Mouse (Mus musculus): Measurements from ENCODE around the gene Slc25a11.

Gene Slc25a11

GRCm38 (mm10) chr11:70646691-70647650, at the start of gene Slc25a11, which contains the start of gene Rnf167:
Gene Slc25a11 (minus strand): TSS chr11:70647479.
Gene Rnf167 (plus strand): TSS chr11:70647235.
- DNase-seq (ENCODE audit: low spot score in 2 of 2): peak; percentile 93 to 95

DNA sequence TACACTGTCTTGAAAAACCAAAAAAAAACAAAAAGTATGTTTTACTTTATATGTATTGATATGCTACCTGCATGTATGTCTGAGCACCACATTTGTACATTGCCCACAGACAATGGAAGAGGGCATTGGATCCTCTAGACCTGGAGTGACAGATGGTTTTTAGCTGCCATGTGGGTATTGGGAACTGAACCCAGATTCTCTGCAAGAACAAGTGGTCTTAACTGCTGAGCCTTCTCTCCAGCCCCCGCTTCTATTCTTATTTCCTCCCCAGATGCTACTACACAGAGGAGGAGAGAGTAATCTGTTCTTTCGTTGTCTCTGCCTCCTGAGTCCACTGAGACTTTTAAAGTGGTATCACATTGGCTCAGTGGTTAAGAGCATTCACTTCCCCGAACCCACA, 46.2 kb upstream of the Slc25a11 start:
- DNase-seq (ENCODE audit: low spot score in 2 of 2): no peak

DNA sequence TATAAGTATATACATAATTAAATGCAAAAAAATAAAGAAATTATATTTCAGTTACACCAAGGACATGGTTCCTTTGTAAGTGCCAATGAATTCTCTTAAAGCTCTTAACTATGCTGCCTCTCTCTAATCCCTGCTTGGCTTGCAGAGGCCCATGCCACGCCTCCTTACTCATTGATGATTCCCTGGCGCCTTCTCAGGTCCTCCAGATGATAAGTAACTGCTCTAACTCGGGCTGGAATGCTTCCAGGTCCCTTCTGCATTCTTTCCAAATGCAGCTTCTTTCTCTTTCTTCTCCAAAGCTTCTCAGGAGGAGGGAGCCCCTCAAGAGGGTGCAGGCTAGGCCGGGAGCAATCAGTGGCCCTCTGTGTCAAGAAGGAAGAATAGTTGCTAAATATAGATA, 42.3 kb upstream of the Slc25a11 start:
- DNase-seq (ENCODE audit: low spot score in 2 of 2): no peak

GRCm38 (mm10) chr11:70688372-70688771, 41.1 kb upstream of the Slc25a11 start:
- DNase-seq (ENCODE audit: low spot score in 2 of 2): no peak

DNA sequence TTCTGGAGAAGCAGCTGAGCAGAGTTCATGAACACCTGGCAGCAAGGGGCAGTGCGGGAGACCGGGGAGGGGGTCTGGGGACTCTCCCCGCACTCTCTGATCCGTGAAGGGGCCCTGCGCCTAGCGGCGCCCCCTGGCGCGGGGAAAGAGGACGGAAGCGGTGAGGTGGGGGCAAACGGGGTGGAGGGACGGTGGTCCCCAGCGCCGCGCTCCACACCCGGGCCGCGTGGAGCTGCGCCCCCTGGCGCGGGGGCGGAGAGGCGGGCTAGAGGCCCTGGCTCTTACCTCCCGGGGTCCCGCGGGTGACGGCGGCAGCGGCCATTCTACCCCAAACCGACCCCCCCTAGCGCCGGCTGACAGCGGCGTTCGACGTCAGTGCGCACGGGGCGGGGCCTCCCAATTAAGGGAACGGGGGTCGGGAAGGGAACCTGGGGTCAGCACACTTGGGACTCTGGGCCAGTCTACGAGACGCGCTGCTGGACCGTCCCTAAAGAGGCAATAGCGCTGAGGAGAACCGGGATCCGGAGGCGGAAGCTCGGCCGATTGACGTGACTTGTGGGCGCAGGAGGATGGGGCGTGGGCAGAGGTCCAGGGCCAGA, 40.4 kb upstream of the Slc25a11 start, which contains the start of gene Camta2:
Camta2 (minus strand) TSS at position 505 of the 599 bp plus-strand sequence.
- DNase-seq (ENCODE audit: low spot score in 2 of 2): peak; percentile 77 to 78

DNA sequence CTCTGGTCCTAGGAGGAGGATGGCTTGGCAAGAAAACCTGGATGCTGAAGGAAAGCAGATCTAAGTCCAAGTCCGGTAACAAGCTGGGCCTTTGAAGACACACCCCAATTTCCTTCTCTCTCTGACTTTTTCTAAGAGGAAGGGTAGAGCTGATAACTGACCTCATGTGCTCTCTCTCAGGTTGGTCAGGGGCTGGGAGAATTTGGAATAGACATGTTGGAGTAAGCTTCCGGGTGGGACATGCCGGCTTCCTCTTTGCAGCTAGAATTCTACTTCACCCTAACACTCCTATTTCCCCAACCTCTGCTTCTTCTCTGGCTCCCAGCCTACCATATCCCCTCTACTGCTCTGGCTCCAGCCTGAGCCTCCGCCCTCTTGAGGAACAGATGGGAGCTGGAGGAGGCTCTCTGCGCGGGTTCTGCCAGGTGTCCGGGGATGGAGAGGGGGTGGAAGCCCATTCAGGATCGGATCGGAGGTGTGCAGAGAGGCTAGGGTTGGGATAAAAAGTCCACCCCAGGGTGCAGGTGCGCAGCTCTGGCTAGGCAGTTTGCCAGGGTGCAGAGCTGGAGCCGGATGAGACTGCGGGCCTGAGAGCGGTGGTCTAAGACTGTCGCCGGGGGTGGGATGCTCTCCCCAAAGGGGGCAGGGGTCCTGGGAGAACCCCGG, 39.8 kb upstream of the Slc25a11 start:
- DNase-seq (ENCODE audit: low spot score in 2 of 2): no peak

DNA sequence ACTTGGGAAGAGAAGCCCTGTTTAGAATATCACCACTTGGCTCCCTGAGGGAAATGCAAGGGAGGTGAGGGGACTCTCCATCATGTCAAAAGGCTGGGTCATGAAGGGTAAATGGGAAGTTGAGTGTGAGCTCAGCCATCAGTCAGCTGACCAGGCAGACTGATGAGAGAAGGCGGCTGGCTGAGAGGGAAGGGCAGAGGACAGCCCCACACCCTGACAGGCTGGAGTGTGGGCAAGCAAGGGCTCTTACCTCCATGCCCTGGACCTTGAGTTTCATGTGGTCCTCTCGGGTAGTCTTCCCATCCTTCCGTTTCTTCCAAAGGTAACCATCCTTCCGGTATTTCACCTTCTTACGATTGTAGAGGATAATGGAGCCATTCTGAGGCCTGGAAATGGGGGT, 36.4 kb upstream of the Slc25a11 start:
- DNase-seq (ENCODE audit: low spot score in 2 of 2): no peak

- DNase-seq (ENCODE audit: low spot score in 2 of 2): peak; percentile 21 to 34
Observed at GRCm38 (mm10) chr11:70681897-70682581, 34.8 kb upstream of the Slc25a11 start.

- DNase-seq (ENCODE audit: low spot score in 2 of 2): no peak
Observed at GRCm38 (mm10) chr11:70681170-70681569, 33.9 kb upstream of the Slc25a11 start.

- DNase-seq (ENCODE audit: low spot score in 2 of 2): peak in 1 of 2 experiments; percentile 56
Observed at GRCm38 (mm10) chr11:70679894-70680293, 32.6 kb upstream of the Slc25a11 start.

DNA sequence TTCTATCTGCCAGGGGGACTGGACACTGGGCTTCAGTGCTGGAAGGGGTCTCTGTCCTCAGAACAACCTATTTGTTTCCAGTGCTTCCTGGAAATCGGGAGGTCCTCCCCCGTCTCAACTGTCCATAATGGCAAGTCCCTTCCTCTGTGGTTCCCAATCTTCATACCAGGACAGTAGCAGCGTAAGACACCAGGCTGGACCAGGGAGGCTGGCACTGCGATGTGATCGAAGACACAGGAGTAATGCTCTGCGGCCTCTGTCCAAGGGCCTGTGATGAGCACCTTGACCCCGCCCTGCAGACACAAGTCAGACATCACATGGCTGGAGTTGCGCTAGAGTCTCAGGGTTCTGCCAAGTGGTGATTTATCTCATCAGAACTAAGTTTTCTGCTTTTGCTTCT, 32.1 kb upstream of the Slc25a11 start:
- no peak for DNase-seq (ENCODE audit: low spot score in 2 of 2)

- no peak for DNase-seq (ENCODE audit: low spot score in 2 of 2)
Observed at GRCm38 (mm10) chr11:70678576-70678975, 31.3 kb upstream of the Slc25a11 start.

GRCm38 (mm10) chr11:70678092-70678491, 30.8 kb upstream of the Slc25a11 start:
- DNase-seq (ENCODE audit: low spot score in 2 of 2): no peak

GRCm38 (mm10) chr11:70674501-70674900, 27.2 kb upstream of the Slc25a11 start:
- DNase-seq (ENCODE audit: low spot score in 2 of 2): no peak

GRCm38 (mm10) chr11:70674014-70674413, 26.7 kb upstream of the Slc25a11 start:
- no peak for DNase-seq (ENCODE audit: low spot score in 2 of 2)

DNA sequence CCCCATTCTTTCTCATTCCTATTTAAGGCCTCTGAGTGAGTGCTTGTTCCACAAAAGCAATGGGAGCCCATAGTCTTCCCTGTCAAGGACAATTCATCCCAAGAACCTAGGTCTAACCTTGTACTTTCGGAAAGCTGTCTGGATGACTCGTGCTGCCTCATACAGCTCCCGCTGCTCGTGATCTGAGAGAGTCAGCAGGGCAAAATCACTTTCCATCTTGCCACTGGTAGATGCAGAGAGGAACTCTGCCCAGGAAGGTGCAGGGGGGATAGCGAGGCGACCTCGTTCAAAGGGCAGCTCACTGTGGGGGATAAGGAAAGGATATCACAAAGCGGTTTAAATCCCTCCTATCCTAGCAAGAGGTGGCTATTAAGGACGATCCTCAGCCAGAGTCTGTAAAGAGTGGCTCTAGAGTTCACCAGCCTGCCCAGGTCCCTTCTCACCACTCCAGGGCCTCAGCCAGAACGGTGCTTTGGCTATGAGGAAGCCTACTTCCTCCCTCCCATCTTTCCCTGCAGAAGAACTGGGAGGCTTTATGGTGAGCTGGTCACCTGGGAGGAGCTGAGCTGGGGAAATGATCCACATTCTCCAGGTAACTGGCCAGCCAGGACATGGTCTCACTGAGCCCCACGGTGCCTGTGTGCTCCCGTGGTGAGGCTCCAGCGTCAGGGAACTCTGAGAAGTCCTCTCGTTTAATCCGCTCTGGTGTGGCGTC, 24.2 kb upstream of the Slc25a11 start:
- no peak for DNase-seq (ENCODE audit: low spot score in 2 of 2)

DNA sequence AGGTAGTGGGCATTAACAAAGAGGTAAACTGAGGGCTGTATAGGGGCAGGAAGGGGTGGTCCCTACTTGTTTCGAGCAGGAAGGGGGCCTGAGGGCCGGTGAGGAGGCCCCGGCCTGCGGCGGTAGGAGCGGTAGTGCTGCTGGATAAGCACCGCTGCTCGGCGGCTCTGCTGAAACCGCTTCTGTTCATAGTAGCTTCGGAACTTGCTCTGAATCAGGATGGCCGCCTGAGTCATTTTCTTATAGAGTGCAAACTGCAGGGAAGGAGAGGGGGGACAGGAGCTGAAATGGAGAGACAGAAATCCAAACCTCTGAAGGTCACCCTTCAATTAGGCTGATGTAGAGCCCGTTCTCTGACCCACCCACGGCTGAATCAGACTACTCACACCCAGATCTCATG, 23.2 kb upstream of the Slc25a11 start:
- DNase-seq (ENCODE audit: low spot score in 2 of 2): no peak

DNA sequence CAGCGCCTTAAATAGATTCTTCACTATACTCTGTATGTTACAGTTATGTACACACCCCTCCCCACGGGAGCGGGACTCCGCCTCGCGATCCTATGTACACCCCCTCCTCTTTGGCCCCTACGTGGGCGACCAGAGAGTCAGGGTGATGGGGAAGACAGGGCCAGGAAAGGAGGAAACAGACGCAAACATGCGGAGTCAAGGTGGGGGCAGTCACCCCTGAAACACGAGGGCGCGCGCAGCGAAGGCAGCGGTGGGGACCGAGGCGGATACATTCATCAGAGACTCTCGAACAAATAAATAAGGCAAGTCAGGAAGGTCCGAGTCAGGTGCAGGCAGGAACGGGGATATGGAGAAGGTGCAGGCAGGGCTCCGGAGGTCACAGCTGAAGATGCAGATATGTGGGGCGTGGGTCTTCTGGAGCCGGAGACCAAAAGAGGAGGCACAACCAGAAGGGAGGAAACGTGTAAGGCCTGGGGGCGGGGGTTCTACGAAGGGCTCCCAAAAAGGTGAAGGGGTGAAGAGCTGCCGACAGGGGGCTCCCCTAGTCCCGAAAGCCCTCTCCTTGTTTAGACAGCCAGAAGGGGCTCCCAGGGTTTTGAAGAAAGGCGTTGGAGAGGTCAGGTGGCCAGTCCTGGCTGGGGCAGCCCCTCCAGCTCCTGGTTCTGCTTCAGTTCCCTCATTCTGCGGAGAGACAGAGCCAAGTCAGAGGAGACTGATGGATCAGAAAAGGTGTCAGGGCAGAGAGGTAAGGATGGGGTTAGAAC, 22.5 kb upstream of the Slc25a11 start:
- DNase-seq (ENCODE audit: low spot score in 2 of 2): peak; percentile 57 to 82

DNA sequence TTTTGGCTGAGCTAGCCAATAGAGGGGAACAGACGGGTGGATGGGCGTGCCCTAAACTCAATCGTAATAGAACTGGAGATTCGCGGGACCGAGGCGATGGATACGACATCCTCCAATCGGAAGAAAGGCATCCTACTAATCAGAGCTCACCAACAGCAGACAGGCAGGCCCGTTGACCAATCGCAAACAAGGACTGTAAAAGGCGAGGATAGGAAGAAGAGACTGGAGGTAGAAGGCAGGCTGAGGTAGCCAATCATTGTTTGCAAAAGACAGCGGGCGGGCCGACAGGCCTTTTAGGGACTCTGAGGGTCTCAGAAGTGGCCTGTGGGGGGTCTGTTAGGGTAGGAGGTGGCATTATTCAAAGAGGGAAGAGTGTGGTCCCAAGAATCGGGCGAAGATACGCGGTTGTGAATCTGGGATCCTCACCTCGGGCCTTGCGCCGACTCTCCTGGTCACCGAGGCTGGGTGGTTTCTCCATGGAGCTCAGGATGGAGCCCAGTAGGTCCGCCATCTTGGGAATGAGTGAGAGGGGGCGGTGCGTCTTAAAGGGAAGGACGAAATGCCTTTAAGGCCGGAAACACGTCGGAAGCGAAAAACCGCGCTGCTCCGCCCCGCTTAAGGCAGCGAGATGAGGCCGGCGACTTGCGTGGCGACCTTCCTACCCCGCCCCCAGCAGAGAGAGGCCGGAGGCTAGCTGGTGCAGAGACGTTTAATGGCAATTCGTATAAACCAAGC, 21.7 kb upstream of the Slc25a11 start, which contains the start of gene Spag7:
Spag7 (minus strand) TSS at position 646 of the 735 bp plus-strand sequence.
- peak; percentile 93 to 95 for DNase-seq (ENCODE audit: low spot score in 2 of 2)
